Mouse (Mus musculus) right cerebral cortex, postnatal 36 days (tissue): ENCODE data around the gene Man1a2.

Source experiments
- DNase-seq, 2 experiments: peaks; one replicate each; pipeline ENCODE4 v3.0.0; 2022; ENCODE audit warnings: low spot score in 2 of 2, mixed read lengths in 1 of 2

Man1a2 gene

GRCm38 (mm10) chr3:100568443-100569390 lies 116.6 kb downstream of the Man1a2 start:
- DNase-seq = no peak

DNA sequence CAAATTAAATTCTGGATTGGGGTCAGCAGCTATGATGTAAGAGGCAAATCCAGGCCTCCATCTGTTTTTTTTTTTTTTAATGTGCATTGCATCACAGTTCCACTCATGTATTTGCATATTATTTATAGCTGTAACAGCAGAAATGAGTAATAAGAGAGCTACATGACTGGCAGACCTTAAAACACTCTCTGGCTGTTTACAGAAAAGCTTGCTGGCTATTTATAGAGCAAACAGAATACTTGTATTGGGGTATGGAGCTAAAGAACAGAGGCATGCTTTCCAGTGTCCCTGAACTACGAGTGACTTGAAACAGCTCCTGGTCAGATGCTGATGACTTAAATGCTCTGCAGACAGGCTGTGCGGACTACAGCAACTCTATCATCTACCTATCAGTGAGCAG lies 121.7 kb downstream of the Man1a2 start:
- no peak for DNase-seq

- DNase-seq = no peak
Measured at GRCm38 (mm10) chr3:100562455-100562854, 122.8 kb downstream of the Man1a2 start.

DNA sequence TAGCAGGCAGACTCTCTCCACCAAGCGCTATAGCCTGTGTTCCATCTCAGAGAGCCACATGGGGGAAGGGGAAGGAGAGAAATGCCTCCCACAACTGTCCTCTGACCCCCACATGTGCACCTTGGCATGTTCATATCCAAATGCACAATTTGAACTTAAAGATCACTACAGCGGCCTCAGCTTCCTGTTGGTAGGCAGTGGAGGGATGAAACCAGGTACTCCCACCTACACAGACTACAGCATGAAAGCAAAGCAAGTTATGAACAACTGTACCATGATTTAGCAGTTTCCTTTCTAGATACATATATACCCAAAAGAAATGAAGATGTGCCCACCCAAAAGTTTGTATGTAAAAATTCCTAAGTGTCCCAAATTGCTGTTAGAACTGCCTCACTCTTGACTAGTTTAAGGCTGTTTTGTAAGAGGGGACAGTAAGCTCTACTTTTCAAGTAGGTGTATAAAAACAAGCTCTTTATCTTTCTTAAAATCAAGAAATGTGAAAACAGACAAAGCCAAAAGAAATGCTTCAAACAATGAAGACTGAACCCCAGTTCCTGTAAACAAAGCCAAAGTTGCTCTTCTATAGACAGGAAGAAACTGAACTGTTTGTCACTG lies 123.6 kb downstream of the Man1a2 start:
- no peak for DNase-seq

GRCm38 (mm10) chr3:100559431-100559830 lies 125.9 kb downstream of the Man1a2 start:
- DNase-seq = no peak

- DNase-seq = no peak
Measured at GRCm38 (mm10) chr3:100558211-100558708, 127.0 kb downstream of the Man1a2 start.

GRCm38 (mm10) chr3:100554843-100555242 lies 130.5 kb downstream of the Man1a2 start:
- DNase-seq = no peak

DNA sequence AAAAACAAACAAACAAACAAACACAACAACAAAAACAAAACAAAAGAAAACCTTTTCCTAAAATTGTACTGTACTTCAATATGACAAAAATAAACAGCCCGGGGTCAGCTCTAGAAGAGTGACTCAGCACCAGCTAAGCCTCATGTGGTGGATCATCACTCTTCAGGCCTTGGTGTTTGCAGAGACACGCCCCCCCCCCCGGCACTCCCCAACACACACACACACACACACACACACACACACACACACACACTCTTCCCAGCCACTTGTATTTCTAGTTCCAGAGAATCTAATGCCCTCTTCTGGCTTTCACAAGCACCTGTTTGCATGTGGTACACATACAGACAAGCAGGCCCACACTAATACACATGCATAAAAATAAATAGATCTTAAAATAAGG lies 133.1 kb downstream of the Man1a2 start:
- DNase-seq = no peak

DNA sequence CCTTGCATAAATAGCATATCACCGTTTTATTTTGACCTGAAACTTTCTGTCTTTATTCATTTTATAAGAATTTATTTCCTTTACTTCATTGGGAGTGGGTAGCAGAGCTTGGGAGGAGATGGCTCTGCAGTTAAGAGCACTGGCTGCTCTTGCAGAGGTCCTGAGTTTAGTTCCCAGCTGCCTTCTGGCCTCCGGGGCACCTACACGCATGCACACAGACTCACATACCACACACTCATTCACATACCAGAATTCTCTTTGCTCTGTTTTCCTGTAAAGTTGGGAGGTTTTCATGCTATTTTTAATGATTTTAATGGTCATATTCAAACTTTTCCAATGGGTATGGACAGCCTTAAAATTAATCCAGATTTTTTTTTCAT lies 137.4 kb downstream of the Man1a2 start:
- DNase-seq = no peak

- DNase-seq = no peak
Measured at GRCm38 (mm10) chr3:100547162-100547912, 138.0 kb downstream of the Man1a2 start.

GRCm38 (mm10) chr3:100536686-100537085 lies 148.6 kb downstream of the Man1a2 start:
- DNase-seq = no peak

GRCm38 (mm10) chr3:100535902-100536301 lies 149.4 kb downstream of the Man1a2 start:
- no peak for DNase-seq

- DNase-seq = no peak
Measured at GRCm38 (mm10) chr3:100535298-100535697, 150.0 kb downstream of the Man1a2 start.

DNA sequence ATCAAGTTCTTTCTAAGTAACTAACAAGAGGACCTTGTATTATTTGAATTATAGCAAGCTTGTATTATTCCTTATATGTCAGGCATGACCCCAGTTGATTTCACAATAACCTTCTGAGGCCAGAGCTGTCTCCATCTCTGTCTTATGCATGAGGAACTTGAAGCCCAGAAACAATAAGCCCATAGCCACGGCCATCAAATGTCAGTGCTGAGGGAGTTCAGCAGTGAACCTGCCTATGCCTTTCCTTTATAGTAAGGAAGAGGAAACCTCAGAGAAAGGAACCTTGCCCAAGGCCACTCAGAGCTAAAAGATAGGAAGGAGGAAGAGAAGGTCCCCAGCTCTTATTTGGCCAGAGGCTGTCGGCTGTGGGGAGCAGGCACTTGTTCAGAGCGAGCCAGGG lies 150.9 kb downstream of the Man1a2 start:
- DNase-seq = no peak

GRCm38 (mm10) chr3:100533429-100533828 lies 151.9 kb downstream of the Man1a2 start:
- no peak for DNase-seq

DNA sequence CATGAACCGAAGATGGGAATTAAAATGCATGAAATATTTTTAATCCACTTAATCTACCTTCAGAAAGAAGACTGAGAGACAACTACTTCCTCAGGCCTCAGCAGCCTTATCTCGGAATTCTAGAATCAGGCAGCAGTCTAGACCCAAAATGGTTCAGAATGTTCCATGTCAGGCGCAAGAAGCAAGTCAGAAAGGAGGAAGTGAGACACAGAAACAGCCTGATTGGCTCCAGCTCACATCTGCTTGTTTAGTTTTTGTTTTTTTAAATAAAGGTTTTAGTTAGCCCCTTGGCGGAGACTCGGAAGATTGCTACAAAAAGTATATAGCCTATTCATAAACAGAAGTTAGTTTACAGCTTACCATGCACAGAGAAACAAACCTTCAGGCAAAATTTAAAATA lies 154.4 kb downstream of the Man1a2 start:
- DNase-seq = no peak

DNA sequence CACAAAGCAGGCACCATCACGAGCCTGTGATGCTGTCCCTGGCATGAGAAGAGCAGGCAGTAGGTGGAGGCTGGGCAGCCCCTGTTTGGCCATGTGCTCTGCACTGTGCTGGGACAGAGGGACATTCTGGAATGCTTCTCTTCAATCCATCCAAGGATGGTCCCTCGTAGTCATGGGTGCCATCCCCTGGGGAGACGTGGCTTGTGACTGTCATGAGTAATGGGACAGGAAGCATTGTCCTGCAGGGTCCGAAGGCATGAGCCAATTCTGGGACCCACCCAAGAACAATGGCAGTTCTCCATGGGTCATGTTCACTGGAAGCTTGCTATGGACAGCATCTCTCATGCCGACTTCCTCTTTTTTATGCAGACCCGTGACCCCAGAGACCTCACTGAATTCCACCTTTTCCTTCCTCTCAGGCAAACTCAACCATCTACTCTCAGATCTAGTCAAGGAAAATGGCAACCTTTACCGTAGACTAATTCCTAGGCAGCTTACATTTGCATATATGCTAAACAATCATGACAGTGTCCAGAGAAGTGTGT lies 155.0 kb downstream of the Man1a2 start:
- DNase-seq = no peak

- no peak for DNase-seq
Measured at GRCm38 (mm10) chr3:100522671-100523070, 162.6 kb downstream of the Man1a2 start.

DNA sequence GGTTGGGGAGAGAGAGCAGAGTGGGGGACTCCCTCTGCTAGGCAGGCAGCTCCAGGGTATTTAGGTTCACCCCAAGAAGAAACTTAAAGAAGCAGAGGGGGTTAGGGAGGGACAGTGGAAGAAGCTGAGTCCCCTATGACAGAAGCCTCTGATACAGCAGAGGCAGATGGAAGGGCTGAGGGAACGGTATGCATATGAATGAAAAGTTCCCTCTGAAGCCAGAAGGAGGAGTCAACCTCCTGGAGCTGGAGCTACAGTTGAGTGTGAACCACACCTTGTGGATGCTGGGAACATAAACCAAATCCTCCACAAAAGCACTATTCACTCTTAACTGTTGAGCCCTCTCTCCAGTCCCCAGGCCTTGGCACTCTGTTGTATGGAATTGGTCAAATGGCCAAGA lies 163.7 kb downstream of the Man1a2 start:
- no peak for DNase-seq

- no peak for DNase-seq
Measured at GRCm38 (mm10) chr3:100515754-100516141, 169.6 kb downstream of the Man1a2 start.

- no peak for DNase-seq
Measured at GRCm38 (mm10) chr3:100515093-100515753, 170.1 kb downstream of the Man1a2 start.
